Mouse (Mus musculus) yolk sac, embryonic 10.5 days (tissue): ENCODE data around the gene Map2k1.
"Not testable (repeated sequence)": the region's sequence is repeated elsewhere in the genome, so short reads cannot be mapped to it uniquely, and the experiment has no call there.

ENCODE experiments used
- DNase-seq: peaks from one replicate; pipeline ENCODE4 v3.0.0-alpha.2; 2017; ENCODE audit warnings: low spot score

Map2k1 gene

DNA sequence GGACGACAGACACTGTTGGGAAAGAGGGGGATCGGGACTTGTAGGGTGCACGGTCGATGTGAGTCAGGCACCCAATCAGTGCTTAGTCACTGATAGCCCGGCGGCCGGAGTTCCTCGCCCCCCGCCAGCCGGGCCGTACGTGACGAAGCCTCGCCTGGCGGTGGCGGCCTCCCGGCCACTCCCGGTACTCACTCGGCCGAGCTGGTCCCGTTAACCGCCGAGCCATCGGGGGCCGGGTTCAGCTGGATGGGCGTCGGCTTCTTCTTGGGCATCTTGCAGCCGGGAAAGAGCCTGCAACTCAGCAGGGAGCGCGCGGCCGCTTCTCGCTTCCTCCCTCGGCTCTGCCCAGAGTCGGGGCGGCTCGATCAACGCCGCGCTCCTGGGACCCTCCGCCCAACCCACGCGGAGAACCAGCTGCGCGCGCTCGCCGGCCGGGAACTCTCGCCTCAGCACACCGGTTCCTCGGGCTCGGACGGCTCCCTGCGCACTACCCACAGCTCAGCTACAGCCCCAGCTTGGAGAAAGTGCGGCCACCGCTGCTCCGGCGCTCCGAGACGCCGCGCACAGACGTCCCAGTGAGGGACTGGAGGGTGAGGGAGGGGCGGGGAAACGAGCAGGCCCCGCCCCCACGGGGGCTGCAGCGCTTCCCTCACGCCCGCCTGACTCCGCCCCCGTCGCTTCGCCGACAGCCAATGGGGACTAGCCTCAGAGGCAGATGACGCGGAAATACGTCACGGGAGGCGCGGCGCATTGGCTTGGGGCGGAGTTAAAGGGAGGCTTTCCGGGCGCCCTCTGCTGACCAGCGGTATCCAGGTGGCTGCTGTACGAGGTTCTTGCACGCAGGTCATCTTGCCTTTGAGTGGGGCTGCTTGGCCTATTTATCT lies at the start of gene Map2k1:
Gene Map2k1 (minus strand): TSS at position 611 of the 884 bp plus-strand sequence.
- DNase-seq, result peak; percentile 99

DNA sequence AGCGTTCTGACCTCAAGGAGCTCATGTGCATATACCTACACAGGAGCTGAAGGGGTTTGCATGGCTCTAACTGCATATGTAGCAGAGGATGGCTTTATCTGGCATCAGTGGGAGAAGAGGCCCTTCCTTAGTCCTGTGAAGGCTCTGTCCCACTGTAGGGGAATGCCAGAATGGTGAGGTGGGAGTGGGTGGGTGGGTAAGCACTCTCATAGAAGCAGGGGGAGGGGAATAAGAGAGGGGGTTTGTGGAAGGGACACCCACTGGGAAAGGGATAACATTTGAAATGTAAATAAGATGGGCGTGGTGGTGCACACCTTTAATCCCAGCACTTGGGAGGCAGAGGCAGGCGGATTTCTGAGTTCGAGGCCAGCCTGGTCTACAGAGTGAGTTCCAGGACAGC lies 49.7 kb upstream of the Map2k1 start:
- not testable (repeated sequence) for DNase-seq

DNA sequence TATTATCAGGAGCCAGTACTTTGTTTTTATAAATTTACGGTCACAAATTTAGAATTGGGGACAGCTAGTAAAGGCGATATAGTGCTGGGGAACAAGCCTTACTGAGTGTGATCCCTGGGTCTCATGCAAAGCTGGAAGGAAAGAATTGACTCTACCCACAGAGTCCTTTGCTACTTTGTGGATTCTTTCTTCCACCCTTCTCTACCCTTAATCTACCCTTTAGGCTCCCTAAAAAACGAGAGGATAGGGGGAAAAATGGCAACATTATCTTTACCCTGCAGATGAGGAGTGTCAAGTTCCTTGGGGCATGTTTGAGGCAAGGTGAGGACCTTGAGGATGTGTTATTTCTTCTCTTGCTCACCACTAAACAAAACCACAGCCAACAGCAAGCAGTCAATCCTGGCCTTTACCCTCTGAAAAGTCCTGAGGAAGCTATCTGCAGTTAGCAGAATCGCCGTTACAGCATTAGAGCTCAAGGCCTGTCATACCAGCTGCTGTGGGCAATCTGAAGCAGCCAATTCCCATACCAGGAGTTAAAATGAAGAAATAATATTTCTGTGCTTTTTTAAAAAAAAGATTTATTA lies 29.1 kb upstream of the Map2k1 start:
- DNase-seq, result peak; percentile 25

DNA sequence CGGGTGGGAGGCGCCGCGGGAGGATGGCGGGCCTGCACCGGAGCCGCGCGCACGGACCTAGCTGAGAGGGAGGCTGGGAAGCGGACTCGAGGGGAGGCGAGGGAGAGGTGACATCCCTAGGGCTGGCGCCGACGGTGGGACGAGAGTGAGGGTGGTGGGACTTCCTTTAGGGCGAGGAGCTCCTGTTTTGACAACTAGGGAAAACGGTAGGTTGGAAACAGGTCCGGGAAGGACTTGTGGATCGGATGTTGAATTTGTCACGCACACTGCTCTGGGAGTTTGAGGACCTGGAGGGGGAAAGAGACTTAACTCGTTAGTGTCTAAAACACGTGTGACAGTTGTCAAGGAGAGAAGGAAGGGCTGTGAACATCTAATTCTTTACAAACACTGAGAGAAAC lies 28.3 kb upstream of the Map2k1 start:
- no peak for DNase-seq

DNA sequence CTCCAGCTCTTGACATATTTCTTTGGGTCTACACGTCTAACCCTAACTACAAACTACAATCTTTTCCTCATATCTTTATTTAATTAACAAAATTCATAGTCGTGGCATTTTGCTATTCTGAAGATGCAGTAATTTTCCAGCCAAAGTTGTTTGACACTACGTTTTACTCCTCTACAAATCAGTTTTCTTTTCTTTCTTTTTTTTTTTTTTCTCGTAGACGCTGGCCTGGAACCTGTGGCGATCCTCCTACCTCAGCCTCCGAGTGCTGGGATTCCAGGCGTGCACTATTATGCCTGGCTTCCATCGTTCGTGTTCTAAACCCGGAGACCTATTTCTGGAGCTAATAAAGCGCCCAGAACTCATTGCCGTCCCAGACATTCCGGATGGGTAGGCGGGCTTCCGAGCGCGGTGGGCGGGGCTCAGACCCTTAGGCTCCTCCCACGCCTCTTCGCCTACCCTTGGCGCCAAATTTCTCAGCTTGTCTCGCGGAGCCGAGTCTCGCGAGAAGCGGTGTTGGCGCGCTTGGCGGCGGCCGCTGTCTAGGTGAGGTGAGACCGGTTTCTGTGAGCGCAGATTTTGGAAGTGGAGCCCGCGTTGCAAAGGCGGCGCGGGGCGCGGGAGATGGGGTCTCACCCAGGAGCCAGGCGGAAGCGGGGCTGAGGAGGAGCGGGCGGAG lies 27.8 kb upstream of the Map2k1 start, which contains the start of gene Tipin:
Gene Tipin (plus strand): TSS at position 477 of the 676 bp plus-strand sequence.
- peak; percentile 95 for DNase-seq

DNA sequence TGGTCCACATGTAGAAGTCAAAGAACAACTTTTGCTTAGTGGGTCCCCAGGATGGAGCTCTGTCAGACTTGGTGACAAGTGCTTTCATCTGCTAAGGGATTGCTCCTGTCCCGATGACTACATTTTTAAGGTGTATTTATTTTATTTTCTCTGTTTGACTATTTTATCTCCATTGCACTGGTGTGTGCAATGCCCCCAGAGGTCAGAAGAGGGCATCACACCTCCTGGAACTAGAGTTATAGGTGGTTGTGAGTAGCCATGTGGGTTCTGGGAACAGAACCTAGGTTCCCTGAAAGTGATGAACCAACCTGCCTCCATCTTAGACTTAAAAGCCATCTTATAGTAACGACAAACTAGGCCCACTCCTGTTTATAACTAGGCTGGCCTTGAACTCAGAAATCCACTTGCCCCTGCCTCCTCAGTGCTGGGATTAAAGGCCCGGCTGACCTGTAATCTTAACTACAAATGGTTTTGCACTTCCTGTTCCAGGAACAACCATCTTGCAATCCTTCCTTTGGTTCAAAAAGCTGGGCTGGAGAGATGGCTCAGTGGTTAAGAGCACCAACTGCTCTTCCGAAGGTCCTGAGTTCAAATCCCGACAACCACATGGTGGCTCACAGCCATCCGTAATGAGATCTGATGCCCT lies 25.4 kb upstream of the Map2k1 start:
- no peak for DNase-seq

DNA sequence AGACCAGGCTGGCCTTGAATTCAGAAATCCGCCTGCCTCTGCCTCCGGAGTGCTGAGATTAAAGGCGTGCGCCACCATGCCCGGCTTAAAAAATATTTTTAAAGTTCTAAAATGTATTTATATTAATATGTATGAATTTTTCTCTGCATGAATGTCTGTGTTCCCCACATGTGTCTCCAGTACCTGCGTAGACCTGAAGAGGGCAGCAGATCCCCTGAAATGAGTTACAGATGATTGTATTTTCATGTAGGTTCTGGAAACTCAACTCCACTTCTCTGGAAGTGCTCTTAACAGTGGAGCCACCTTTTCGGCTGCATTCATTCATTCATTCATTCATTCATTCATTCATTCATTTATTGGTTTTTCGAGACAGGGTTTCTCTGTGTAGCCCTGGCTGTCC lies 24.3 kb upstream of the Map2k1 start:
- peak; percentile 44 for DNase-seq

DNA sequence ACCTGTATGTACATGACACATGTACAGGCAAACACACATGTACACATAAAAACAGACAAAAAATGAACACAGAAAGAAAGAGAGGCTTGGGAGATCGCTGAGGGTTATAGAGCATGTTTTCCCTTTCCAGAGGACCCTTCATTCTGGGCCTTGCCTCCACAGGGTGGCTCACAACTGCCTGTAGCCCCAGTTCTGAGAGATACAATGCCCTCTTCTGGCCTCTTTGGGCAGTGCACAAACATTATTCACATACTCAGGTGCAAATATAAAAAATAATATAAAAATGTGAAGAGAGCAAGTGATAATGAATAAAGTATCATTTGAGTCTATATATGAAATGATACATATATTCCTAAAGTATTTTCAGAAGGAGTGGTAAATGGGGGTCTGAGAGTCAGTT lies 21.5 kb upstream of the Map2k1 start:
- DNase-seq, result no peak

DNA sequence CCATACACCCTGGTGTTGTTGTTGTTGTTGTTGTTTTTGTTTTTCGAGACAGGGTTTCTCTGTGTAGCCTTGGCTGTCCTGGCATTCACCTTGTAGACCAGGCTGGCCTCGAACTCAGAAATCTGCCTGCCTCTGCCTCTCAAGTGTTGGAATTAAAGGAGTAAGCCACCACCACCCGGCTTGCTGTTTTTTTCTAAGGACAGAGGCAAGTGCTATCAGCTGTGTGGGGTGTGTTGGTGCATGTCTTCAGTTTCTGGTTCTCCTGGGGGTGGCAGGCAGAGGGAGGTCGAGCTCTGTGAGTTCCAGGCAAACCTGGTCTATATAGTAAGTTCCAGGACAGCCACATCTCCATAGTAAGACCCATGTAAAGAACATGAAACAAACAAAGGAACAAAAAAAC lies 20.9 kb upstream of the Map2k1 start:
- no peak for DNase-seq

DNA sequence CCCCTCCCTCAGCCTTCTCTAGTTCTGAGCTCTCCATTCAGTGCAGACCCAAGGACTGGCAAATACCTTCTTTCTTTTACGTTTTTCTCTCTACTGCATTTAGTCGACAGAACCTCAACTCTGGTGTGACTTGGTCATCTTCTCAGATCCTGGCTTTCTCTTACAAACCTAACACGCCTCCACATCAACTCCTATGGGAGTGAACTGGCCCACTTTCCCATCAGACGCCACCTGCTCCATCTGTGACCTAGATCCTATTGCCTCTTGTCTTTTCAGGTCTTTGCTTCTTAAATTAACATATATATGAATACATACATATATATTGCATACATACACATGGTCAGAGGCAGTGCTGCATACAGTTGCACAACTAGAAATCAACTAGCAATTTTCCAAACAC lies 20.3 kb upstream of the Map2k1 start:
- DNase-seq, result no peak

DNA sequence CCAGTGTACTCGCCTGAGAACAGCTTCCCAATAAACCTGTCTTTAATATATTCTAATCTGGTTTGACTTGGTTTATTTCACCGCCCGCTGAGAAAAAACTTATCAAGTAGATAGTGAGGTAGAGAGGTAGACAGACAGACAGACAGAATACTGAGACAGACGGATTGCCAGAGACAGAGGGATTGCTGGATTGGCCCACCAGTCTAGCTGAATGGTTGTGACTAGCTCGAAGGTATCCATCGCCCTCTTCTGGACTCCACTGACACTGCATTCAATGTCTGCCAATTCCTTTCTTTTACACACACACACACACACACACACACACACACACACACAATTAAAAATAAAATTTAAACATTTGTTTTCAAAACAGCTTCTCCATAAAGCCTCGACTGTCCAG lies 19.2 kb upstream of the Map2k1 start:
- peak; percentile 25 for DNase-seq

DNA sequence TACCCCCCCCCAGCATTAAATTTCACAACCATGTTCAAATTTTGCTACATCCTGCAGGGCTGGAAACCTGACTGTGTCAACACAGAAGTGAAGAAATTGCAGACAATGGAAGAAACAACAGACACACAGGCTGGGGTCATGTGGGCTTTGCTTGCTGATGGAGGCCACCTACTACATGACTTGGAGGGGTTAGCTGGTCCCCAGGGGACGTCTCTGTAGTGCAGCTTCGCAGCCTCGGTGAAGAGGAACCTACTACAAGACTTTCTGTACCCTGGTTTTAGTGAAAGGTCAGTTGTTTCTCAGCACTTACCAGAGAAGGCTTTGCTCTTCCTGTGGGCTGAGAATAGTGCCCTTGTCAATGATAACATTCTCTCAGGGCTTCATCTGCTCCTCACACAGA lies 17.8 kb upstream of the Map2k1 start:
- DNase-seq, result no peak

DNA sequence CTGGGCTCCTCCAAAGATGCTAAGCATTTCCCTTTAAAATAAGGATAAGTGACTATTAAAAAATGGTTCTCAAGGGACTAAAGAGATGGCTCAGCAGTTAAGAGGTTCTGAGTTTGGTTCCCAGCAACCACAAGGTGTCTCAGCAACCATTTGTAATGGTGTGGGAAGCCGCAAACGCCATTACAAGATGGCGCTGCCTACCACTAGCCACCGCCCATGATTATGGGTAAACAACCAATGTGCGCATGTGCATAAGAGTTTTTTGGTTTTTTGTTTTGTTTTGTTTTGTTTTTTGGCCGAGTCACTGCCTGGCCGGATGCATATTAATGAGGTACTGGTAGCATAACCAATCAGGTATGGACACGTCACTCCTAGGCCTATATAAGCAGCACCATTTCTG lies 15.4 kb upstream of the Map2k1 start:
- DNase-seq, result not testable (repeated sequence)

DNA sequence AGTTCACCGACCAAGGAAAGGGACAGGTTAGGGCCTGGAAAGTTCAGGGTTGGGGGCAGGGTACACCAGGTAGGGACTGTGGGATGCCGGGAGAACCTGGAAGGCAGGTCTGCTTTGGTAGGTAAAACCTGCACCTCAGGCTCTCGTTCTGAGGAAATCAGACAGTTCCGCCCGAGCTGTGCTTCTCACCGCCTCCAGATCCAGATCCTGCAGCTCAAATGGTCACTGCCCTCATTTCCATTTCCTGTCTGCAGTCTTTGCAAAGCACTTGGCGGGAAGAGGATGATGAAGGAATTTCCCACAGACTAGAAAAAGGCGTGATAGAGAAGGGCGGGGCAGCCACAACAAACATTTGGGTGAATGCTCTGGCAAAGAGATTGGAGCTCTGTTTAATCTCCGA lies 14.8 kb upstream of the Map2k1 start:
- no peak for DNase-seq

DNA sequence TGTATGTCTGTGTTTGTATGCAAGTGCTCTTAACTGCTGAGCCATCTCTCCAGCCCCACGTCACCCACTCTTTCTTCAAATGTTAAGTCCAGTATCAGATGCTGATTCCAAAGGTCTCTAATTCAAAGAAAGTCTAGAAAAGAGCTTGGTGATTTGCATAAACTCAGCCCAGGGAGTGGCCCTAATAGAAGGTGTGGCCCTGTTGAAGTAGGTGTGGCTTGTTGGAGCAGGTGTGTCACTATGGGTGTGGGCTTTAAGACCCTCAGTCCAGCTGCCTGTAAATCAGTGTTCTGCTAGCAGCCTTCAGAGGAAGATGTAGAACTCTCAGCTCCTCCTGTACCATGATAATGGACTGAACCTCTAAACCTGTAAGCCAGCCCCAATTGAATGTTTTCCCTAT lies 13.8 kb upstream of the Map2k1 start:
- DNase-seq, result no peak

DNA sequence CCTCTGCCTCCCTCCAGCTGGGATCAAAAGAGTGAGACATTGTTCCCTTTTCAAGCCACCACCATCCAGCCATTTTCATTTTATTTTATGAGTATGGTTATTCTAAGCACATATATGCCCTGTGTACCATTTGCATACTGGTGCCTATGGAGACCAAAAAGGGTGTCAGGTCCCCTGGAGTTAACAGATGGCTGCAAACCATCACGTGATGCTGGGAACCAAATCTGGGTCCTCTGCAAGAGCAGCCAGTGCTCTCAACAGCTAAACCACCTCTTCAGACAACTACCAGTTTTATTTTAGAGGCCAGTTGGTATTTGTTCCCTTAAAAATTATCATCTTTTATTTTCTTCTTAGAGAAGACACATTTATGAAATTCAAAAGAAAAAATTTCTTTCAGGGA lies 11.4 kb upstream of the Map2k1 start:
- DNase-seq, result no peak

DNA sequence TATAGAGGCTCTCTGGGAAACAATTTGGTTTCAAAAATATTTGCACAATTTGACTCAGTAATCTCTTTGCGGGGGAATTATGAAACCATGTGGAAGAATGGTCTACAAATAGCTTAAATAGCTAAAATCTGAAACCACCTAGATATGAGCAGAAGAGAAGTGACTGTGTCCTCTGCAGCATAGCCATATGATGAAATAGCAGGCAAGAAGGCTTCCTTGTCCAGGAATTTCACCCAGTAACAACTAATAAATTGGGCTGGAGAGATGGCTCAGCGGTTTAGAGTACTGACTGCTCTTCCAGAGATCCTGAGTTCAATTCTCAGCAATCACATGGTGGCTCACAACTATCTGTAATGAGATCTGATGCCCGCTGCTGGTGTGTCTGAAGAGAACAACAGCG lies 7.6 kb upstream of the Map2k1 start:
- DNase-seq, result no peak

DNA sequence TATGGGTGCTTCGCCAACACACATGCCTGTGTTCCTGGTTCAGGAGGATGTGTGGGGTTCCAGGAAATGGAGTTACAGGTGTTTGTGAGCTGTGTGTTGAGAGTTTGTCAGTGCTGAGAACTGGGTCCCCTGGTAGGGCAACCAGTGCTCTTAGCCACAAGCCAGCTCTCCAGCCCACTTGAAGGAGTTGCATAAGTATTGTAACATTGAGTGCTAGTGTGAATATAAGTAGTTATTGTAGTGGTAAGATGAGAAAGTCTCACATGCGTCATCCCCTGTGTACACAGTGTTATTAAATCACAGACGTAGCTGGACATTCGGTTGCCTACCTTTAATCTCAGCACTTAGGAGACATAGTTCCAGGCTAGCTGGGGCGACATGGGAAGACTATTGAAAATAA lies 6.5 kb upstream of the Map2k1 start:
- no peak for DNase-seq

DNA sequence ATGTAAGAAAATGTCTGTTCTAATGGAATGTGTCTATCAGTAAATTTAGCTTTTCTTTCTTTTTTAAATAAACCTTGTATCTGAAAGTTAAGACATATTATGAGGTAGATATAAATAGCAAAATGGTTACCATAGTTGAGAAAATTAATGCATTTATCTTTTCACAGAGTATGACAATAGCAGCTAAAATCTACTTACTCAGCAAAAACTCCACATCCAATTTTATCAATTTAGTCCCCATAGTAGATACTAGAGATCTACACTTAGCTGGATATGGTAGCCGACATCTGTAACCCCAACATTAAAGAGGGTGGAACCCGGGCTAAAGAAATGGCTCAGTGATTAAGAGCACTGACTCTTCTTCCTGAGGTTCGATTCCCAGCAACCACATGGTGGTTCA lies 2.8 kb upstream of the Map2k1 start:
- no peak for DNase-seq

DNA sequence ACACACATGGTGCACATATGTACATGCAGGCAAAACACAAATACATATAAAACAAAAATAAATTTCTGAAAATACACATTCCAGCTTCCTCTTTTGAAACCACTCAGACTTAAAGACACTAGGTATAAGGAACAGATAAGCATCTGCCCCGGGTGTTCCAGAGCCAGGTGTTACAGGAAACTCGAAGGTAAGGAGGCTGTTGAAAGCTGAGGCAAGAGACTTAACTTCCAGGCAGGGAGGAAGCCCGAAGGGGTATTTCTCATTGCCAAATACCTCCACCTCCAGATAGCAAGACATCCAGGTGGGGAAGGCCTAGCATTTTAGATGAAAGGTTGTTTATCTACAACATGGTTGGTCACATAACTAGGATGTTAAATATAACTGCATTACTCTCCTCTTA lies 2.0 kb upstream of the Map2k1 start:
- no peak for DNase-seq

DNA sequence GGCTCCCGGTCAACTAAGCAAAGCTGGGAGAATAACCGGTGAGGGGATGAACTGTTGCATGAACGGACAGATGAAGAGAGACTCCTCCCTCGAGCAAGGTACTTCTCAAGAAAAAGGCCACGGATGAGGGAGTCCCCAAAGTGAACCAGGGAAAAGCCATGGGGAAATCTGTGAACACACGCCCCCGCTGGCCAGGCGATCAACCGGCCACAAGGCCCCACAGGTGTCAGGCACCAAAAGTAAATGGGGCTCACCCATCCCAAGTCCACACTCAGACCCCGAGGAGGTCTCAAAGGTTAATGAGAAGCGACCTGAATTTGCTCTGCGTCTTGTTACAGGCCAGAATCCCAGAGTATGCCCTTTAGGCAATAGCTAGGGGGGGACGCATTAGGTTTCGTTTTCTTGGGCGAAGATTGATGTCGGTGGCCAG lies 825 bp downstream of the Map2k1 start:
- peak; percentile 58 for DNase-seq

DNA sequence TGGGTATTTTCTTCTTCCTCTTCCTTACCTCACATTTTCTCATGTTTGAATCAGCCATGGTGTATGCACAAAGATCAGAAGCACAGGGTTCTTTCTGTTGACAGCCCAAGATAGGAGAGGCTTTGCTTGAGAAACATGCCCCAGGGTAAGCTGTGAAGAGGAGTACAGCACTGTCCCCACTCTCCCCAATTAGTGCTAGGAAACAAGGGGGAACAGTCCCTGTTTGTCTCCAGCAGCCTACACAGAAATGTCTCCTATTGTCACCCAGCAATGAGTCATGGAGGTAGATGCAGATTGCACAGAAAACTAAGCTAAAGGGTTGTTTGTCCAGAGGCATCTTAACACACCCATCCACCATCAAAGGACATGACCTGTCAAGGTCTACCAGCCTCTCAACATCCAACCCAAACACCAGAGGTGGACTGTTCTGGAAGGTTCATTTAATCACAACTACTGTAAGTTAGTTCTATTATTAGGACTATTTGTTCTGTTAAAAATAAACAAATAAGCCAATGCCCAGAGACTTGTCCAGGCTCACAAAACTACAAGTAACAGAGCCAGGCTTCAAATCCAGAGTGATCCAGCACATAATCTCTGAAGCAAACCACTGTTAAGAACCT lies 3.2 kb downstream of the Map2k1 start:
- DNase-seq, result no peak
